Mouse (Mus musculus) kidney, embryonic 15.5 days (tissue): ENCODE measurements at regions not wholly inside any gene's neighbourhood (a gene's known extent, or its start where the extent isn't known, plus 50 kb on each side); places are given as distances from the start of the nearest gene placed in this dataset.

Experiments
- ATAC-seq: fragments of 200-750 bp; cut with Nextera tagmentation; replicated peaks from 2 replicates; pipeline ENCODE4 v1.8.0; 2017; ENCODE audit warnings: moderate TSS enrichment; ENCODE audit not compliant: low FRiP score
- H3K27ac ChIP-seq: fragments of 300-500 bp; sonication (generic); 2 replicates; pipeline ENCODE4 v1.5.1; 2015; ENCODE audit warnings: mild to moderate bottlenecking, inconsistent platforms
- H3K27me3 ChIP-seq: fragments of 300-500 bp; sonication (generic); 2 replicates; pipeline ENCODE4 v1.6.1; 2015; ENCODE audit warnings: inconsistent platforms
- H3K36me3 ChIP-seq: fragments of 300-500 bp; sonication (generic); 2 replicates; pipeline ENCODE4 v1.6.1; 2015; ENCODE audit warnings: inconsistent platforms
- H3K4me1 ChIP-seq: fragments of 300-500 bp; sonication (generic); 2 replicates; pipeline ENCODE4 v1.6.1; 2015; ENCODE audit warnings: inconsistent platforms
- H3K4me2 ChIP-seq: fragments of 300-500 bp; sonication (generic); 2 replicates; pipeline ENCODE4 v1.6.1; 2015; ENCODE audit warnings: moderate library complexity, mild to moderate bottlenecking, inconsistent platforms
- H3K4me3 ChIP-seq: fragments of 300-500 bp; sonication (generic); replicated peaks from 2 replicates; pipeline ENCODE4 v1.5.1; 2015; ENCODE audit warnings: mild to moderate bottlenecking, inconsistent platforms
- H3K9ac ChIP-seq: fragments of 300-500 bp; sonication (generic); 2 replicates; pipeline ENCODE4 v1.6.1; 2015; ENCODE audit warnings: mild to moderate bottlenecking, inconsistent platforms
- H3K9me3 ChIP-seq: fragments of 300-500 bp; sonication (generic); replicated peaks from 2 replicates; pipeline ENCODE4 v1.6.1; 2016; ENCODE audit warnings: inconsistent platforms
- WGBS: fragments of 180-500 bp; shearing (Covaris S2); methylation state at CpG from one replicate; pipeline ENCODE4 v1.1.7; 2015; ENCODE audit warnings: mixed read lengths; 5-methylcytosine and 5-hydroxymethylcytosine counted together

DNA sequence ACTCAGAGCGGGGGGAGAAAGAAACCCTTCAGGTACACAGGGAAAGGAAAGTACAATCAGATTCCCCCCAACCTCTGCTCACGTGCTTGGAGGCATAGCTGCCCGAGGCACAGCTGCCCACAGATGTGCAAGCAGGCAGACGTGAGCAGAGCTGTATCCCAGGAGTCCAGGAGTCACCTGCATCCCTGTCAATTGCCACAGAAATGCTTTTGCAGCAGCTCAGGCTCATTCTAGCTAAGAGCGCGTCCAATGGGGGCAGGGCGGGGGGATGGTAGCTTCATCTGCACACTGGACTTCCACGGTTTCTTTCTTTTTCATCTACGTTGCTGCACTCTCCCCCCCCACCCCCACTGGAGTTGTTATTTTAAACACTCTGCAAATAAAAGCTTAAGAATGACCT, 66.0 kb upstream of the Fat4 start:
- H3K4me1 ChIP-seq: peaks cover 6% of the 10 kb centered on the region; the same call in 1 of the 2 replicates
- H3K27ac ChIP-seq: no peak overlapping the region
- 56% methylated on average over 9 of the region's 9 CpGs for whole genome bisulfite sequencing
- H3K9ac ChIP-seq: no peak overlapping the region
- H3K36me3 ChIP-seq: no peaks in the 10 kb centered on the region
- H3K27me3 ChIP-seq: no peaks in the 10 kb centered on the region
- no peak overlapping the region for H3K4me3 ChIP-seq
- no peaks in the 10 kb centered on the region for H3K9me3 ChIP-seq
- 0 out of 2 replicates have a peak overlapping the region, but pooled peaks have one; percentile 1 for H3K4me2 ChIP-seq
- no peak for ATAC-seq

- WGBS: 87% methylated on average over 7 of the region's 7 CpGs
- H3K27me3 ChIP-seq: no peaks in the 10 kb centered on the region
- no peak overlapping the region for H3K27ac ChIP-seq
- peaks cover 6% of the 10 kb centered on the region; the same call in 1 of the 2 replicates for H3K4me1 ChIP-seq
- no peak overlapping the region for H3K4me3 ChIP-seq
- H3K9me3 ChIP-seq: no peaks in the 10 kb centered on the region
- no peak overlapping the region for H3K4me2 ChIP-seq
- no peak overlapping the region for H3K9ac ChIP-seq
- no peaks in the 10 kb centered on the region for H3K36me3 ChIP-seq
- ATAC-seq: no peak
Measured at GRCm38 (mm10) chr3:38820315-38820714, 66.4 kb upstream of the Fat4 start.

DNA sequence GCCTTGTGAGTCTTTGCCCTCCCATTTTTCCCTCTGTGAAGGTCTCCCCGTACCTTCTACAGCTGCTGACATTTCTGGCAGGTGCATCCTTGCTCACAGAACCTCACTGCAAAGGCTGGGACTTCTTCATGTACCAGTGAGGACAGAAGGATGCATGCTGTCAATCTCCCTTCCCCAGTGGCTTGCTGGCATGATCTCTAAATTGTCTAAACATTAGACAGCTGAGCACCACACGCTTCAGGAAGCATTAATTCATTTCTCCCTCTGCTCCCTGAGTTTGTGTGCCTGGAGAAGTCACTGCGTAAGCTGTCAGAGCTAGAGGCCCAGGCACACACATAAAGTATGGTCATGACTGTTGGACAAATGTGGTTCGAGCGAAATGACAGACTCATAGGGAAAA, 69.1 kb upstream of the Fat4 start:
- no peak overlapping the region for H3K9ac ChIP-seq
- H3K27me3 ChIP-seq: no peaks in the 10 kb centered on the region
- no peak overlapping the region for H3K4me2 ChIP-seq
- ATAC-seq: no peak
- 63% methylated on average over 5 of the region's 5 CpGs for WGBS
- H3K9me3 ChIP-seq: no peaks in the 10 kb centered on the region
- no peak overlapping the region for H3K27ac ChIP-seq
- H3K36me3 ChIP-seq: no peaks in the 10 kb centered on the region
- no peak overlapping the region for H3K4me3 ChIP-seq
- peaks cover 6% of the 10 kb centered on the region; the same call in 1 of the 2 replicates for H3K4me1 ChIP-seq

DNA sequence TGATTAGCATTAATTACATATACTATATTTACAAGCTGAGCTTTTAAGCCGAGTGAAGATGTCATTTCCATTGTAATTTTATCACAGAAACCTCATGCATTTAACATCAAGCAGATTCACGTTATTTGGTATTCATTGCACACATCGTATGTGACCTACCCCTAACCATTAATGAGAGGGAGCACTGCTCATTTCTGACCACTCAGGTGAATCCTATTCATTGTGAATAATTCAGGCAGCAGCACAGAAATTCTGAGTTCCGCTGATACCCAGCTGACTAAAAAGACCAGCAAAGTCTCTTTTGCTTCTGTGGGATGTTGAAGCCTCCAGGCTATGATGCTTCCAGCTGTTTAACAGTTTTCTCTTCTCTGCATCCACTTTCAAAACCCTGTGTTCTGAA, 74.3 kb upstream of the Fat4 start:
- Histone ChIP-seq H3K4me2 (no peak overlapping the region), H3K27ac (no peak overlapping the region), H3K4me1 (no peaks in the 10 kb centered on the region), H3K27me3 (no peaks in the 10 kb centered on the region), H3K9me3 (no peaks in the 10 kb centered on the region), H3K9ac (no peak overlapping the region), H3K4me3 (no peak overlapping the region), H3K36me3 (no peaks in the 10 kb centered on the region)
- WGBS: 73% methylated on average over 4 of the region's 4 CpGs
- no peak for ATAC-seq

DNA sequence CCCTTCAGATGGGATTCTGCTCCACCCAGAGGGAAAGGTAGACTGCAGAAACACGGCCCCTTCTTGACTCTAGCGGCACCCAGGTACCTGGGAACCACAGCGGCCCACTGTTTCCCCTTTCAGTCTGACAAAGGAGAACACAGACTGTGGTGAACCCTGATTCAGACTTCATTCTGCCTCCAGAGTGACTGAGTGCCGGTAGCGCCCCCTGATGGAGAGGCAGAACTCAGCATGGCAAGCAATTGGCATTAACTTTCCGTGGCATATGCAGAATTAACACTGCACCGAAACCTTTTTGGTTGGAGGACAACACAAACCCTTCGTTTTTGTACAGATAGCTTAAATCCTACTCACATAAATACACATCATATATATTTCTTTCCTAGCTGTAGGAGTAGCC, 75.1 kb upstream of the Fat4 start:
- Histone ChIP-seq H3K36me3 (no peaks in the 10 kb centered on the region), H3K9me3 (no peaks in the 10 kb centered on the region), H3K27me3 (no peaks in the 10 kb centered on the region), H3K4me2 (no peak overlapping the region), H3K4me1 (no peaks in the 10 kb centered on the region), H3K9ac (no peak overlapping the region), H3K27ac (no peak overlapping the region), H3K4me3 (no peak overlapping the region)
- 88% methylated on average over 8 of the region's 8 CpGs for WGBS
- no peak for ATAC-seq

- Histone ChIP-seq H3K27ac (no peak overlapping the region), H3K9ac (no peak overlapping the region), H3K27me3 (no peaks in the 10 kb centered on the region), H3K9me3 (no peaks in the 10 kb centered on the region), H3K36me3 (no peaks in the 10 kb centered on the region), H3K4me3 (no peak overlapping the region), H3K4me1 (no peaks in the 10 kb centered on the region), H3K4me2 (no peak overlapping the region)
- no peak for ATAC-seq
- WGBS: 48% methylated on average over 1 of the region's 1 CpGs
Measured at GRCm38 (mm10) chr3:38806469-38807055, 80.2 kb upstream of the Fat4 start.

DNA sequence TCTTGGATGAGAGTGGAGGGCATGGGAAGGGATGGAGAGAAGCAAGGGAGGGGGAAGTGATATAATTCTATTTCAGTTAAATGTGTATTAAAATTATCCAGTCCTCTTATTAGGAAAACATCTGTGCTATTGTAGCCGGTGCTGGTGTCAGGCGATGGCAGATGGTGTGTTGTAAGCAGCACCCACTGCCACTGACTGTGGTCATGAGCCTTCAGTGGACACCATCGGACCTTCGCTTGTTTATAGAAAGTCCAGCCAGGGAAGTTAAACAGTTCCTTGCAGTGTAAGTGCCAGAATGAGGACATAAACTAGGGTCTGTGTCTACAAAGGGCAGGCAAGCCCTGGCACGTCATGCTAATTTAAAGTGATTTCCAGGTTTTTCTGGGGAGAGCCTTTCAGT, 80.7 kb upstream of the Fat4 start:
- Histone ChIP-seq H3K4me1 (no peaks in the 10 kb centered on the region), H3K36me3 (no peaks in the 10 kb centered on the region), H3K4me2 (no peak overlapping the region), H3K27ac (no peak overlapping the region), H3K4me3 (no peak overlapping the region), H3K9ac (no peak overlapping the region), H3K9me3 (no peaks in the 10 kb centered on the region), H3K27me3 (no peaks in the 10 kb centered on the region)
- ATAC-seq: no peak
- 66% methylated on average over 5 of the region's 5 CpGs for WGBS

DNA sequence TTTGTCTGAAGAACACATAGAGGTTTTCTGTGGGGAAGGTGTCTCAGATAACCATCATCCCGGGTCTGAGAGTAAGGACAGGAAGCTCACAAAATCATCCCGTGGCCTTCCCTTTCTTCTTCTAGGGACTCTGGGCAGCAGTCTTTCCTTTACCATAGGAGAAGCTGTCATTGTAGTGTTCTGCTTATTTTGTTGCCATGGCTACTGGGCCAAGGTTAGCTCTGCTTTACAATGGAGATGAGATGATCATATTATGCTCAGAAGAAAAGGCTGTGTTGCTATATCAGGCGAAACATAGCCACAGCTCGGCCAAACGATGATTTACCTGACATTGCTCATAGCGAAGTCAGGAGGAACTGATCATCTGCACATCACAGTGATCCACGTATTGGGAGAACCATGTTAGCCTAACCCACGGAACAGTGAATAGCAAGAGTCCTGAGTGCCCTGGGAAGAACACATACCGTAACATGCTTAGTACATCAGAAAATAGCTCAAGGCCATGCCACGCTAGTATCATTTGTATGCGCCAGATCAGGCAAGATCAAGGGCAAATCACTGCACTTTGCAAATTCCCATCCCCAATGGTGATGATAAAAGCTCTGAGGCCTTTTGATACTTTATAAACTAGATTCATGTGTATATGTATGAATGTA, 91.0 kb upstream of the Fat4 start:
- no peak overlapping the region for H3K4me3 ChIP-seq
- H3K4me2 ChIP-seq: no peak overlapping the region
- no peak for ATAC-seq
- no peaks in the 10 kb centered on the region for H3K27me3 ChIP-seq
- H3K36me3 ChIP-seq: no peaks in the 10 kb centered on the region
- no peak overlapping the region for H3K27ac ChIP-seq
- H3K4me1 ChIP-seq: 0 out of 2 replicates have a peak, but pooled peaks cover 2% of the 10 kb centered on the region
- 87% methylated on average over 11 of the region's 11 CpGs for WGBS
- no peak overlapping the region for H3K9ac ChIP-seq
- H3K9me3 ChIP-seq: no peaks in the 10 kb centered on the region

- ATAC-seq: no peak
- H3K4me2 ChIP-seq: no peak overlapping the region
- H3K4me3 ChIP-seq: no peak overlapping the region
- H3K4me1 ChIP-seq: 0 out of 2 replicates have a peak, but pooled peaks cover 2% of the 10 kb centered on the region
- H3K27me3 ChIP-seq: no peaks in the 10 kb centered on the region
- H3K27ac ChIP-seq: no peak overlapping the region
- no peaks in the 10 kb centered on the region for H3K36me3 ChIP-seq
- 75% methylated on average over 3 of the region's 3 CpGs for WGBS
- no peak overlapping the region for H3K9ac ChIP-seq
- H3K9me3 ChIP-seq: no peaks in the 10 kb centered on the region
Measured at GRCm38 (mm10) chr3:38793221-38793620, 93.5 kb upstream of the Fat4 start.

DNA sequence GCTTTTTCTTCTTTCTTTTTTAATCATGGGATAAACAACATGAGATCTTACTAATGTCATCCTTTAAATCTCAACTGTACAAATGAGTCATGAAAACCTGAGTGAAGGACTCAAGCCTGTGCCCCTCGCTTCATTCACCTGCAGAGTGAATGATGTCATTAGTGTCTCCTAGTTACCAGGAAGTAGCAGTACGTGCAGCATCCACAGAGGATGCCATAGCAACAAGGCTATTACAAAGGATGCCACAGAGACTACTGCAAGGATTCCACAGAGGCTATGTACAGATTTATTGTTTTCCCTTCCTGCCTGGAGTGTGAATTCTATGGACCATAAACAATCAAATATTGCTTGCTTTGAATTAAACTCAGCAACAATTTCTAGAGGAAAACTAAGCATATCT, 98.0 kb upstream of the Fat4 start:
- no peak for ATAC-seq
- no peaks in the 10 kb centered on the region for H3K36me3 ChIP-seq
- no peak overlapping the region for H3K9ac ChIP-seq
- 62% methylated on average over 2 of the region's 2 CpGs for WGBS
- H3K27ac ChIP-seq: no peak overlapping the region
- no peaks in the 10 kb centered on the region for H3K4me1 ChIP-seq
- H3K27me3 ChIP-seq: no peaks in the 10 kb centered on the region
- H3K4me2 ChIP-seq: no peak overlapping the region
- H3K9me3 ChIP-seq: no peaks in the 10 kb centered on the region
- no peak overlapping the region for H3K4me3 ChIP-seq

DNA sequence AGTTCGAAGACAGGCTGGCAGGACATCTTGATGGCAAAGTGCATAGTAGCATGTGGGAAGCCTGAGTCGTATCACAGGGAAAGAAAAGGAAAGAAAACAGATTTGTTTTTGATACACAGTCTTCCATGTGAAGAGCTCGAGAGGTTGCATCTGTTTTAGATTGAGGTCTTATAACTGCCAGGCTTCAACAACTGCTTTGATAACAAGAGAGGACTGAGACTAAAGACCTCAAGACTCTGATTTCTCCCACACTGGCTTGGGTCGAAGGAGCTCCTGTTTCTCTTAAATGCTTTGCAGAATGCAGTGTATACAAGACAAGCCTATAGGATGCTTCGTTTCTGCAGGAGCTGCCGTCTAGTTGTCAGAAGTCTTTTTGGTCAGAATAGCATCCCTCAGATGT, 103.0 kb upstream of the Fat4 start:
- no peak overlapping the region for H3K4me2 ChIP-seq
- H3K9me3 ChIP-seq: no peaks in the 10 kb centered on the region
- no peaks in the 10 kb centered on the region for H3K27me3 ChIP-seq
- H3K27ac ChIP-seq: no peak overlapping the region
- H3K9ac ChIP-seq: no peak overlapping the region
- H3K36me3 ChIP-seq: no peaks in the 10 kb centered on the region
- ATAC-seq: no peak
- 80% methylated on average over 6 of the region's 6 CpGs for WGBS
- no peak overlapping the region for H3K4me3 ChIP-seq
- no peaks in the 10 kb centered on the region for H3K4me1 ChIP-seq

DNA sequence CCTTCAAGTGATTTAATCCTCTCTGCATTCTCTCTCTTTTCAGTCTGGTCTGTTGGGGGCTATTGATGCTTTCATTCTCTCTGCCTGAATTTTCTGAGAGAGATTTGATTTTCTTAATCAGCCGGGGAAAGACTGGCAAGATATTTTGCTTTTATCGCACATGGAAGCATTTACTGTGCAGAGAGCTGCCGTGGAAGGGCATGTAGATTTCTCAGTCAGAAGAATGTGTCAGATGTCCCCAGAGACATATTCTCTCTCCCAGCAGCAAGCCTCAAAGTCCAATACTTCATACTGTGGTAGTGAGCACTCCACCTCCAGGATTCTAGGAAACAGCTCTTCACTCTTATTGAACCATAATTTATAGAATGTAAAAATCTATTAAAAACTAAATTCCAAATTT, 103.7 kb upstream of the Fat4 start:
- H3K4me3 ChIP-seq: no peak overlapping the region
- no peaks in the 10 kb centered on the region for H3K27me3 ChIP-seq
- 72% methylated on average over 3 of the region's 3 CpGs for WGBS
- no peaks in the 10 kb centered on the region for H3K36me3 ChIP-seq
- H3K9me3 ChIP-seq: no peaks in the 10 kb centered on the region
- no peak overlapping the region for H3K4me2 ChIP-seq
- no peak overlapping the region for H3K9ac ChIP-seq
- ATAC-seq: no peak
- no peak overlapping the region for H3K27ac ChIP-seq
- no peaks in the 10 kb centered on the region for H3K4me1 ChIP-seq
